Mouse (Mus musculus) heart, embryonic 14.5 days (tissue): Measurements from ENCODE around the gene Foxm1. TPM values are rescaled to one million over a fixed set of nuclear protein-coding genes. Genes with fewer than 3 reads are reported as not detected.

Experiments
- ATAC-seq: fragments of 200-750 bp; cut with Nextera tagmentation; 2 replicates; pipeline ENCODE4 v1.8.0; 2017; ENCODE audit warnings: low read depth, moderate TSS enrichment; ENCODE audit not compliant: insufficient number of reproducible peaks, insufficient read depth, low FRiP score
- H3K27ac ChIP-seq, 2 experiments: fragments of 200-500 bp in 1 of 2; fragments of 300-500 bp in 1 of 2; sonication (generic) in 1 of 2; replicated peaks in 1 of 2; 2 replicates each; pipeline ENCODE4 v1.5.1; 2012 to 2014; ENCODE audit warnings: low read depth in 2 of 2, low read length in 2 of 2, control low read depth in 1 of 2, mild to moderate bottlenecking in 1 of 2, mixed read lengths in 1 of 2; ENCODE audit not compliant: control insufficient read depth in 1 of 2, insufficient read depth in 1 of 2
- H3K27me3 ChIP-seq: fragments of 300-500 bp; sonication (generic); 2 replicates; pipeline ENCODE4 v1.6.1; 2014; ENCODE audit warnings: mild to moderate bottlenecking, low read length, control low read depth; ENCODE audit not compliant: control insufficient read depth, insufficient read depth
- H3K36me3 ChIP-seq: fragments of 300-500 bp; sonication (generic); 2 replicates; pipeline ENCODE4 v1.6.1; 2014; ENCODE audit warnings: mild to moderate bottlenecking, control low read depth, low read length, mixed read lengths; ENCODE audit not compliant: control insufficient read depth, insufficient read depth
- H3K4me1 ChIP-seq, 2 experiments: fragments of 200-500 bp in 1 of 2; fragments of 300-500 bp in 1 of 2; sonication (generic) in 1 of 2; 2 replicates each; pipeline ENCODE4 v1.6.1; 2012 to 2014; ENCODE audit warnings: low read length in 2 of 2, control low read depth in 1 of 2, mixed read lengths in 1 of 2; ENCODE audit not compliant: control insufficient read depth in 2 of 2, insufficient read depth in 2 of 2
- H3K4me2 ChIP-seq: fragments of 300-500 bp; sonication (generic); 2 replicates; pipeline ENCODE4 v1.6.1; 2014; ENCODE audit warnings: mild to moderate bottlenecking, low read length
- H3K4me3 ChIP-seq, 2 experiments: fragments of 200-500 bp in 1 of 2; fragments of 300-500 bp in 1 of 2; sonication (generic) in 1 of 2; 2 replicates each; pipeline ENCODE4 v1.5.1; 2012 to 2014; ENCODE audit warnings: low read length in 2 of 2, mild to moderate bottlenecking in 2 of 2, control low read depth in 1 of 2, low read depth in 1 of 2, moderate library complexity in 1 of 2; ENCODE audit not compliant: control insufficient read depth in 1 of 2, insufficient read depth in 1 of 2
- H3K9ac ChIP-seq: fragments of 300-500 bp; sonication (generic); 2 replicates; pipeline ENCODE4 v1.6.1; 2014; ENCODE audit warnings: mild to moderate bottlenecking, low read length
- H3K9me3 ChIP-seq: fragments of 300-500 bp; sonication (generic); 2 replicates; pipeline ENCODE4 v1.6.1; 2016; ENCODE audit warnings: low read length, control low read depth; ENCODE audit not compliant: control insufficient read depth
- WGBS: fragments of 180-500 bp; shearing (Covaris S2); extraction: QIAGEN DNeasy Blood & Tissue Kit; methylation state at CpG from one replicate; pipeline ENCODE4 v1.1.7; 2014; 5-methylcytosine and 5-hydroxymethylcytosine counted together
- polyA plus RNA-seq: library from polyadenylated mRNA; unstranded; fragments of >200 nt; fragmentation: Nextera tagmentation; extraction: Ambion mirVana; gene quantifications from 2 replicates; pipeline ENCODE4 v1.2.1, GENCODE M21; 2014

Foxm1 gene
- polyA plus RNA-seq, 1 experiment from 2014 or later: 25.0 TPM

DNA sequence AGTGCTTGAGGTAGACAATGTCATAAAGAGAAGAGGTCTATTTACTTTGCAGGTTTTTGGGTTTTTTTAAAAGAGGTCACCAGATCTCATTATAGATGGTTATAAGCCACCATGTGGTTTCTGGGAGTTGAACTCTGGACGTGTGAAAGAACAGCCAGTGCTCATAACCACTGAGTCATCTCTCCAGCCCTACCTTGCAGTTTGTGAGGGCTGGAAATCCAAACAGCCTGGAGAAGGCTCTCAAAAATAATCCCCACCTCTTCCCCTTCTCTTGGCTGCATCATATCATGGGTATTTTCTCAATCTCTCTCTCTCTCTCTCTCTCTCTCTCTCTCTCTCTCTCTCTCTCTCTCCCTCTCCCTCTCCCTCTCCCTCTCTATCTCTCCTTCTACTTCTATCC lies 27.9 kb downstream of the Foxm1 start:
- ATAC-seq: no peak
- WGBS: 68% methylated on average over 1 of the region's 1 CpGs
- H3K4me2 ChIP-seq: no peak overlapping the region

DNA sequence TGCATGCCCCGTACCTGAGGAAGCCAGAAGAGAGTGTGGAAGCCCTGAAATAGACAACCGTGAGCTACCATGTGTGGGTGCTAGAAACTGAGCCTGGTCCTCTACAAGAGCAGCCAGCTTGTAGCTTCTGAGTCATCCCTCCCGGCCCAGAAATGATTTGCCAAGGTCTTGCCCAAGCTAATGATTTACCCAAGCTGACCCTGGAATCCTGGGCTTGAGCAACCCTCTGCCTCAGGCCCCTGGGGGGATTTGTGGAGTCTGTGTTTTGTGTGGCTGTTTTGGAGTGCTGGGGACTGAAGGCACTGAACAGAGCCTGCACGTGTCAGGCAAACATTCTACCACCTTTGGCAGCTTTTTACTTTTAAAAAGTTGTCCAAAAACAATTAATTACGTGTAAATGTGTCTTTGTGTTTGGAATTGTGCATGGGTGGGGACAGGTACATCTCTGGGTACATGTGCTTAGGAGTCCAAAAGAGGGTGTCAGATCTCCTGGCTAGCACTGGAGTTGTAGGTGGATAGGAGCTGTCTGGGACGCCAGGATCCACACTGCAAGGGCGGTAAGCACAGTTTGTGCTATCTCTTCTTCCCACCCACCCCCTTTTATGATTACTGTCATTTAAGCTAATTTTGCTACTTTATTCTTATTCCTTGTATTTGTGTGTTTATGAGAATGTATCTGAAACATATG lies 35.0 kb downstream of the Foxm1 start:
- H3K4me3 ChIP-seq: no peak overlapping the region
- no peak overlapping the region for H3K4me2 ChIP-seq
- WGBS: 77% methylated on average over 7 of the region's 7 CpGs
- no peak for ATAC-seq
- H3K9me3 ChIP-seq: no peaks in the 10 kb centered on the region
- no peaks in the 10 kb centered on the region for H3K27me3 ChIP-seq
- no peaks in the 10 kb centered on the region for H3K36me3 ChIP-seq
- no peak overlapping the region for H3K9ac ChIP-seq
- peaks cover 5 to 13% of the 10 kb centered on the region in 2 experiments; a peak in 3 of 4 replicates for H3K4me1 ChIP-seq
- H3K27ac ChIP-seq: no peak overlapping the region

More for the DNA sequence above, 27.9 kb downstream of the Foxm1 start:
- H3K4me1 ChIP-seq: no peaks in the 10 kb centered on the region; a peak in 1 of 4 replicates
- no peak overlapping the region for H3K27ac ChIP-seq
- H3K9ac ChIP-seq: no peak overlapping the region
- no peaks in the 10 kb centered on the region for H3K9me3 ChIP-seq
- H3K27me3 ChIP-seq: no peaks in the 10 kb centered on the region
- no peaks in the 10 kb centered on the region for H3K36me3 ChIP-seq
- H3K4me3 ChIP-seq: no peak overlapping the region

DNA sequence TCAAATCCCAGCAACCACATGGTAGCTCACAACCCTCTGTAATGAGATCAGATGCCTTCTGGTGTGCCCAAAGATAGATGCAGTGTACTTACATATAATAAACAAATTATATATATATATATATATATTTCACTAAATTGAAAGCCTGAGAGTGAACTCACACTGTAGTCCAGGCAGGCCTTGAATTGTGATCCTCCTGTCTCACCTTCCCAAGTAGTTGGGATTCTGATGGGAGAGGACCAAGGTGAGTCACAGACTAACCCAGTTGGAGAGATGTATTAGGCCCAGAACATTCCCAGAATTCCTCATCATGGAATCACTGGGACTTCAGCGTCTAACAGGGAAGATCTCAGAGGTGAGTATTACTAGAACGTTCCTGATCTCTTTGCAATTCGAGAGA lies 36.2 kb downstream of the Foxm1 start, which contains the start of gene Nrip2:
TSS of gene Nrip2 (plus strand) at position 301 of the 400 bp plus-strand sequence.
- peak within 1 kb of the TSS; percentile 42 for H3K9ac ChIP-seq
- no peak within 1 kb of the TSS for H3K27ac ChIP-seq
- H3K4me3 ChIP-seq: peak within 1 kb of the TSS; percentile 10 to 23; a peak in 2 of 4 replicates
- H3K4me1 ChIP-seq: peaks cover 5 to 13% of the 10 kb centered on the region in 2 experiments; a peak in 3 of 4 replicates
- H3K4me2 ChIP-seq: peak within 1 kb of the TSS; percentile 53
- no peak for ATAC-seq
- H3K36me3 ChIP-seq: no peaks in the 10 kb centered on the region
- WGBS: 45% methylated on average over 3 of the region's 3 CpGs
- no peaks in the 10 kb centered on the region for H3K9me3 ChIP-seq
- H3K27me3 ChIP-seq: no peaks in the 10 kb centered on the region

DNA sequence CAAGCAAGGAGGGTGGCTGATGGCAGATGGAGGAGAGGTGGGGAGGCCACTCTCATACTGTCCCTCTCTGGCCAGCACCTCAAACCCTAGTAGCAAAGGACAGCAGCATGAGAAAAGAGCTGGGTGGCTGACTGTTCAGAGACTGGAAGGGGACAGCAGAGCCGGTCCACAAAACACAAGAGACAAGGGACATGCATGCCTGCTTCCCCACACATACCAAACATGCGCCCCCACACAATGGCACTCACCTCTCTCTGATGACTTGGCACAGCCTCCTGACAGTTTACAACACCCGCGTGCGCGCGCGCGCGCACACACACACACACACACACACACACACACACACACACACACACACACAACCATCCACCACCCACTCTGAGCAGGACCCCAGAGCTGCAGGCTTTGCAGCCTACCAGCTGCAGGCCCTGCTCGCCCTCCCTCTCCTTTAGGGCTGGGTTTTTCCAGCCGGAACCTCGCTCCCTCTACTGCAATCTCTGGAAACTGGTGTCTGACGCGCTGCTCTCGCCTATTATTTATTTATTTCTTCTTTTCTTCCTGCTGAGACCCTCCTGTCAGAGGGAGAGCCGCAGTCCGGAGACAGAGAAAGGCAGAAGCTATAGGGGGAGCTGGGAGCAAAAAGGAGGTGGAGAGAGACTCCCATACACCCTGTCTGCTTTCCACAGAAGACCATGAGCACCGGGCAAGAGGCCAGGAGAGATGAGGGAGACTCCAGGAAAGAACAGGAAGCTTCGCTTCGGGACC lies 36.8 kb downstream of the Foxm1 start:
- H3K27me3 ChIP-seq: no peaks in the 10 kb centered on the region
- peaks cover 5 to 13% of the 10 kb centered on the region in 2 experiments; a peak in 3 of 4 replicates for H3K4me1 ChIP-seq
- H3K9me3 ChIP-seq: no peaks in the 10 kb centered on the region
- H3K4me3 ChIP-seq: peak overlapping the region; percentile 10 to 23; a peak in 2 of 4 replicates
- H3K36me3 ChIP-seq: no peaks in the 10 kb centered on the region
- peak overlapping the region; percentile 42 for H3K9ac ChIP-seq
- 28% methylated on average over 19 of the region's 21 CpGs for WGBS
- H3K27ac ChIP-seq: no peak overlapping the region
- H3K4me2 ChIP-seq: peak overlapping the region; percentile 53
- ATAC-seq: peak; percentile 51

DNA sequence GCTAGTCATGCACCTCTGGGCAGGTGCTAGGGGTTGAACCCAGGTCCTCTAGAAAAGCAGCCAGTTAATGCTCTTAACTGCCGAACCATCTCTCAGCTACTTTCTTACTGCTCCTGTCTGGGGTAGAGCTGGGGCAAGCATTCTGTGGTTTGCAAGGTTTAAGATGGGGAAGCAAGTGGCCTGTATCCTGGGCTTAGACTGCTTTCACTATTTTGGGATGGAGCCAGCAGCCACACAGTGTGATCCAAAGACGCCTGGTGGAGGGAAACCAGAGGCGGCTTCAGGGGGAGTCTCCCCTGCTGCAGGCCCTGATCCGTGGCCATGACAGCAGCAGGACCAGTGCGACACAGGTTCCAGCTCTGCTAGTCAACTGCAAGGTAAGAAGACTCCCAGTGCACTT lies 41.9 kb downstream of the Foxm1 start:
- no peak for ATAC-seq
- peaks cover 2 to 9% of the 10 kb centered on the region in 2 experiments; a peak in 3 of 4 replicates for H3K4me1 ChIP-seq
- no peaks in the 10 kb centered on the region for H3K9me3 ChIP-seq
- peak overlapping the region; percentile 0; the same call in 1 of the 2 replicates for H3K9ac ChIP-seq
- H3K4me2 ChIP-seq: no peak overlapping the region
- no peak overlapping the region for H3K27ac ChIP-seq
- no peak overlapping the region for H3K4me3 ChIP-seq
- H3K36me3 ChIP-seq: peaks cover 32% of the 10 kb centered on the region
- no peaks in the 10 kb centered on the region for H3K27me3 ChIP-seq
- 35% methylated on average over 5 of the region's 5 CpGs for WGBS

DNA sequence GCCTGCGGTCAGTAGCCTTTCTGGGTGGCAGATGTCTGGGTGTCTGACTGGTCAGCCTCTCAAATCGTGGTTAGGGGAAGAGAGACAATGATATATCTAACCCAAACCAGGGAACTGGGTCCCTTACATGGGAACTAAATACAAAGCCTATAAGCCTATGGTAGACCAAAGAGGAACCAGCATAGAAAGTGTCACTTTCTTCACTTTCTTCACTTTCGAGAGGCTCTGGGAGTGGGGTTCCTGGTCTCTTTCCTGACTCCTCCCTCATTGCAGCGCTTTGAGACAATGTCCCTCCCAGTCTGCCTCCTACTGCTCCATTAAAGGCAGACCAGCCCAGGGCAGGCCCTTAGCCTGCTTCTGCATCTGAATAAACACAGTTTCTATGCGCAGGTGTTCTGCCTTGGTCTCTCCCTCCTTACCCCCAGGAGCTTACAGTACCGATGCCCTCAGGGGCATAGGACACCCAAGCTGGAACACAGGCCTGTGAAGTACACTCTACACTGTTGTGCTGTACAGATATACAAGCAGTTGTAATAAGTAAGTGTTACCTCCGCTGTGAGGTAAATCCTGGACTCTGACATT lies 45.9 kb downstream of the Foxm1 start:
- ATAC-seq: no peak
- WGBS: 87% methylated on average over 7 of the region's 7 CpGs
- Histone ChIP-seq H3K4me3 (no peak overlapping the region), H3K4me1 (peaks cover 0 to 3% of the 10 kb centered on the region in 2 experiments; a peak in 1 of 4 replicates), H3K9ac (no peak overlapping the region), H3K9me3 (no peaks in the 10 kb centered on the region), H3K36me3 (peaks cover 68% of the 10 kb centered on the region), H3K27me3 (no peaks in the 10 kb centered on the region), H3K27ac (no peak overlapping the region), H3K4me2 (no peak overlapping the region)

DNA sequence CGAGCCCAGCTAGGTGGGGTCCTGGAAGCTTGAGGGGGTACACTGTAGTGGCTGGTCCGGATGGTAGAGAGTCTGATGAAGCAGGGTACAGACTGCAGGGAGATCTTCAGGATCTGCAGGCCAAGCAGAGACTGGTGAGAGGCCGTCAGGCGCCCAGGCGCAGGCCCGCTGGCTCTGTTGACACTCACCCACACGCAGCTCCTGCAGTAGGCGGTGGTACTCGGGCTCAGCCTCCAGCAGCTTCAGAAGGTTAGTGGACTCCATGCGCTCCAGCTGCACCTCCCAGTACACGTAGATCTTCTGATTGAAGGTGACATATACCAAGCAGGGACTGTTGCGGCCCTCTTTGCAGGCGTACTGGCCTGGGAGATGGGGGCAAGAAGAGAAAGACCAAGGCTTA lies 47.5 kb downstream of the Foxm1 start:
- Histone ChIP-seq H3K9ac (no peak overlapping the region), H3K4me2 (no peak overlapping the region), H3K4me3 (no peak overlapping the region), H3K27me3 (no peaks in the 10 kb centered on the region), H3K27ac (no peak overlapping the region), H3K4me1 (no peaks in the 10 kb centered on the region), H3K36me3 (peaks cover 75% of the 10 kb centered on the region), H3K9me3 (no peaks in the 10 kb centered on the region)
- 93% methylated on average over 13 of the region's 13 CpGs for WGBS
- ATAC-seq: no peak
